Mouse (Mus musculus) erythroblast, embryonic 14.5 days (primary cell): ENCODE results near the gene Aebp1. TPM values are rescaled to one million over a fixed set of nuclear protein-coding genes. Genes with fewer than 3 reads are reported as not detected.

Experiments used
- H3K27me3 ChIP-seq: 2 replicates; pipeline ENCODE4 v1.6.1; 2012; ENCODE audit warnings: inconsistent platforms; ENCODE audit not compliant: control insufficient read depth
- H3K36me3 ChIP-seq: 2 replicates; pipeline ENCODE4 v1.6.1; 2012; ENCODE audit warnings: mild to moderate bottlenecking, inconsistent platforms; ENCODE audit not compliant: control insufficient read depth
- H3K4me1 ChIP-seq: 2 replicates; pipeline ENCODE4 v1.6.1; 2012; ENCODE audit warnings: inconsistent platforms; ENCODE audit not compliant: control insufficient read depth
- H3K4me3 ChIP-seq: replicated peaks from 2 replicates; pipeline ENCODE3; 2012; ENCODE audit warnings: moderate library complexity, mild to moderate bottlenecking, inconsistent platforms
- H3K9me3 ChIP-seq: 2 replicates; pipeline ENCODE4 v1.6.1; 2012; ENCODE audit warnings: low read length, inconsistent platforms, mixed read lengths; ENCODE audit not compliant: control insufficient read depth
- GATA1 ChIP-seq: IDR thresholded peaks from 2 replicates; pipeline ENCODE4 v1.6.1; 2012; ENCODE audit warnings: low read length, inconsistent platforms, mixed read lengths
- TAL1 ChIP-seq: IDR thresholded peaks from 3 replicates; pipeline ENCODE4 v1.6.1; 2012; ENCODE audit warnings: low read length, inconsistent platforms, mixed read lengths
- polyA plus RNA-seq: library from polyadenylated mRNA; stranded (reverse); fragments of >175 nt; gene quantifications from 2 replicates; pipeline ENCODE4 v1.2.3, GENCODE M21; 2012

Gene Aebp1
- polyA plus RNA-seq, 1 experiment = 0.02 TPM

DNA sequence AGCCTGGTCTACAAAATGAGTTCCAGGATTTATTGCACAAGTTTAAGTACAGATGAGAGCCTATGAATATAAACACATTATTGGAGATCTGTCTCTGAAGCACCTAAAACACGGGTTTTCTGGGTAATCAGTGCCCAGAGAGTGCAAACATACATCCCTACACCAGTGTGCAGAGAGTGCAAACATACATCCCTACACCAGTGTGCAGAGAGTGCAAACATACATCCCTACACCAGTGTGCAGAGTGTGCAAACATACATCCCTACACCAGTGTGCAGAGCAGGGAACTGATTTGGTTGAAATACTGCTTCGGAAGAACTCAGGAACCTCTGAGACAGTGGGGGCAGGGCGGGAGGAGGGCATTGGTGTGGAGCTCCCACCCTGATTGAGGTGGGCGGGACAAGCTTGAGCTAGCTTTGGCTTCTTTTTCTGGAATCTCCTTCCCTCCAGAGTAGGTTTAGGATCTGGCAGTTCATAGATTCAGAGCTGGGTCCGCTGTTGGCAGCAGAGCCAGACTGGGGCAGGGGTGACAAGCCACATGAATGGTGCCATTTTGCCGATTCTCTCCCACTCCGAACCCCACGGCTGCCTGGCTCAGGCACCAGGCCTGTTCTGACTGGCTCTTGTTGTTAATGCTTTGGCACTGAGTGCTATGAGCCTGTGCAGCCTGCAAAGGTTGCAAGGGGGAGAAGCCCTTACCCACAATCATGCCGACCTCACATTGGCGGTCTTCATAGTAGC is 44.2 kb downstream of the Aebp1 start:
- Histone ChIP-seq H3K36me3 (no peaks in the 10 kb centered on the region), H3K27me3 (peaks cover 30% of the 10 kb centered on the region)

GRCm38 (mm10) chr11:5907096-5907495 is 45.3 kb downstream of the Aebp1 start:
- TF ChIP-seq GATA1 = no peak
- TF ChIP-seq TAL1 = no peak
- peaks cover under 1% of the 10 kb centered on the region for H3K4me1 ChIP-seq
- H3K9me3 ChIP-seq = no peaks in the 10 kb centered on the region
- peaks cover 19% of the 10 kb centered on the region for H3K27me3 ChIP-seq
- H3K36me3 ChIP-seq = no peaks in the 10 kb centered on the region
- no peak overlapping the region for H3K4me3 ChIP-seq

More for the DNA sequence above, 44.2 kb downstream of the Aebp1 start:
- Histone ChIP-seq H3K9me3 (no peaks in the 10 kb centered on the region), H3K4me3 (no peak overlapping the region), H3K4me1 (peaks cover 3% of the 10 kb centered on the region)
- TF ChIP-seq GATA1 (no peak), TAL1 (no peak)

DNA sequence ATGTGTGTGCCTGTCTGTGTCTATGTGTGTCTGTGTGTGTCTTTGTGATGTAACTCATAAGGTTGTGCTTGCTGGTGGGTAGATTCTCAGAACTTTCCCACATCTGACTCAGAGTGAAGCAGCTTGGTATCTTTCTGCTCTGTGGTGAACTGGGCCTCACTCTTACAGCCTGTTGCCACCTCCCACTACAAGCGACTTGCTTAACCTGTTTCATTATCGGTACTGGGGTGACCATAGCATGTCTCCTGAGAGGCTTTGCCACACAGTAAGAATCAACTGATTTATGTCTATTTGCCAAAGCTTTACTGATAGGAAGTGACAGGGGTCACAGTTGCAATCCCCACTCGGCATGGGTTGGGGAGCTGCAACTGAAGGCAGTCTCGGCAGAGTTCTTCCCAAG is 46.9 kb downstream of the Aebp1 start:
- H3K36me3 ChIP-seq = no peaks in the 10 kb centered on the region
- no peak overlapping the region for H3K4me3 ChIP-seq
- peaks cover 4% of the 10 kb centered on the region for H3K27me3 ChIP-seq
- H3K4me1 ChIP-seq = no peaks in the 10 kb centered on the region
- no peaks in the 10 kb centered on the region for H3K9me3 ChIP-seq
- TF ChIP-seq TAL1 = no peak
- no peak for TF ChIP-seq GATA1

DNA sequence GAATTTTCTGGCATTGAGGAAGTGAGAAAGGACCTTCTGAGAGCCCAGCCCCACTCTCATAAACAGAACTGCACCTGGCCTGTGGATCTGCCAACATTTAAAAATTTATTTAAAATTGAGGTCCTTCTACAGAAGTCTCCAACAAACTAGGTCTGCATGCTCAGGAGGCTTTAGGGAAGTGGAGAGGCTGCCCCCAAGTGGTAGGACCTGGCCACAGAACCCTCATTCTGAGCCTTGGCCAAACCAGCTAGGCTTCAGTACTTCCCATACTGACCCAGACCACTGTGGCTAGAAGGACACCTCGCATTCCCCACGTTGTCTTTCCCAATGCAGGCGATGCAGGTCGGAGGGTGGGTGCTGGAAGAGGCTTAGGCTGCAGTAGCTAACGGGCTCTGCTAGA is 50.9 kb downstream of the Aebp1 start:
- Histone ChIP-seq H3K27me3 (no peaks in the 10 kb centered on the region), H3K9me3 (no peaks in the 10 kb centered on the region), H3K36me3 (no peaks in the 10 kb centered on the region), H3K4me1 (no peaks in the 10 kb centered on the region), H3K4me3 (no peak overlapping the region)
- no peak for TF ChIP-seq GATA1
- TF ChIP-seq TAL1 = no peak

GRCm38 (mm10) chr11:5913256-5913655 is 51.5 kb downstream of the Aebp1 start:
- Histone ChIP-seq H3K4me3 (no peak overlapping the region), H3K36me3 (no peaks in the 10 kb centered on the region), H3K9me3 (no peaks in the 10 kb centered on the region), H3K27me3 (no peaks in the 10 kb centered on the region), H3K4me1 (no peaks in the 10 kb centered on the region)
- no peak for TF ChIP-seq GATA1
- no peak for TF ChIP-seq TAL1

GRCm38 (mm10) chr11:5913936-5914335 is 52.2 kb downstream of the Aebp1 start:
- Histone ChIP-seq H3K9me3 (no peaks in the 10 kb centered on the region), H3K27me3 (no peaks in the 10 kb centered on the region), H3K4me1 (no peaks in the 10 kb centered on the region), H3K36me3 (no peaks in the 10 kb centered on the region), H3K4me3 (no peak overlapping the region)
- TF ChIP-seq TAL1 (no peak), GATA1 (no peak)

GRCm38 (mm10) chr11:5914940-5915339 is 53.2 kb downstream of the Aebp1 start:
- Histone ChIP-seq H3K9me3 (no peaks in the 10 kb centered on the region), H3K27me3 (no peaks in the 10 kb centered on the region), H3K4me3 (no peak overlapping the region), H3K36me3 (no peaks in the 10 kb centered on the region), H3K4me1 (no peaks in the 10 kb centered on the region)
- TF ChIP-seq TAL1 = no peak
- TF ChIP-seq GATA1 = no peak

- no peak for TF ChIP-seq TAL1
- TF ChIP-seq GATA1 = no peak
- Histone ChIP-seq H3K4me1 (peaks cover 5% of the 10 kb centered on the region), H3K4me3 (no peak overlapping the region)
Measured at GRCm38 (mm10) chr11:5915429-5916177, 53.9 kb downstream of the Aebp1 start.

DNA sequence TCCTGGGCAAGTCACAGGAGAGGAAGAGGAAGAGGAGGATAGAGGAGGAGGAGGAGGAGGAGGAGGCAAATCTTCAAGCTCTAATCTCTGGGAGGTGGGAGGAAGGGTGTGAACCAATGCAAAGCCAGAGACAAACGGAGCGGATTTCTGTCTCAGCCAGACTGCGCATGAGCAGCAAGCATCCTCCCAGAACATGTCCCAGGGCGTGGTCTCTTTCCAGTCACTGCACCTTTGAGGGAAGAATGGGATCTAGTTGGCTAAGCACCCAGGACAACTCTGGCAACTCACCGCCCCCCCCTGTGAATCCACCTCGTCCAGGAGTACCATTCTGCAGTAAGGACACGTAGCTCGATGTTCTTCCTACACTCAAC is 54.4 kb downstream of the Aebp1 start:
- TF ChIP-seq GATA1 (no peak), TAL1 (no peak)
- H3K4me3 ChIP-seq = no peak overlapping the region
- H3K27me3 ChIP-seq = no peaks in the 10 kb centered on the region
- no peaks in the 10 kb centered on the region for H3K36me3 ChIP-seq
- H3K4me1 ChIP-seq = peaks cover 5% of the 10 kb centered on the region
- H3K9me3 ChIP-seq = no peaks in the 10 kb centered on the region

More at GRCm38 (mm10) chr11:5915429-5916177, 53.9 kb downstream of the Aebp1 start:
- no peaks in the 10 kb centered on the region for H3K9me3 ChIP-seq
- H3K27me3 ChIP-seq = no peaks in the 10 kb centered on the region
- no peaks in the 10 kb centered on the region for H3K36me3 ChIP-seq
